Mouse (Mus musculus) heart, adult 2 months (tissue): ENCODE results near the gene Zfp709.

Experiments used
- CTCF ChIP-seq: fragments of 200-600 bp; IDR thresholded peaks from 2 replicates; pipeline ENCODE4 v1.8.1; 2022; ENCODE audit warnings: antibody characterized with exemption, mild to moderate bottlenecking, moderate library complexity
- POLR2A ChIP-seq: fragments of 200-500 bp; IDR thresholded peaks from 2 replicates; pipeline ENCODE4 v1.6.1; 2011; ENCODE audit warnings: mild to moderate bottlenecking, low read depth, low read length, control low read depth; ENCODE audit not compliant: insufficient read depth

DNA sequence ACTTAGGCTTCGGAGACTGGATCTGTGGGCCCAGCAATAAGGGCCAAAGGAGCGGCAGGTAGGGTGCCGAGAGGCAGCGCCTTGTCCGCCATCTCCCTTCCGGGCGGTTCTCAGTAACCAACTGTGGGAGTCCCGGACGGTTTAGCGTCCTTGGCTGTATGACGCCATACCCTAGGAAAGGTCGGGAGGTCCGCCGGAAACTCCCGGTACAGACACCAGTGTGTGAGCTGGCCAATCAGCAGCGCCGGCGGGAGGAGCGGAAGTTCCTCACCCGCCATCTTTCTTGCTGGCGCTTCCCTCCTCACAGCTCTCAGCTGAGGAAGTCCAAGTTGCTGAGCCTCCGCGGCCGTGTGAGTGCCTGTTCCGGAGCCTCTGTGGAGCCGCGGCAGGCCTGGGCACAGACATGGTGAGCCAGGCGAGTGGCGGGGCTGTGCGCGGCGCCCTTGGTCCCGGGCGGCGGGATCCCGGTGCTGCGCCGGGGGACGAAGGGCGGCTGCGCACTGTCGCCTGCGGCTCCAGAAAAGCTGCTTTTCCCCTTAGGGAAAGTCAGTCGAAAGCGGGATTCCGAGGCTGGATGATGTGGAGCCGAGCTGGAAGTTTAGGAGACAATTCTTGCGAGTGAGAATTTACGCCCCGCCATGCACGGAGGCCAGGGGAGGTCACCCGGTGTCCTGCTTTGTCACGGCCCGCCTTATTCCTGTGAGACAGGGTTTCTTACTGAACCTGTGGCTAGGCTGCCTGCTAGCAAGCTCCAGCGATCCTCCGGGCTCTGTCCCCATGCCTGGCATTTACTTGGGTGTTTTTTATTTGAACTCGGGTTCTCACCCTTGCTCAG, 41.0 kb downstream of the Zfp709 start:
- TF ChIP-seq CTCF, result no peak
- peak; percentile 77 for TF ChIP-seq POLR2A
